Mouse (Mus musculus) liver, embryonic 14.5 days (tissue): ENCODE data around the gene Gcnt4. TPM values are rescaled to one million over a fixed set of nuclear protein-coding genes. Genes with fewer than 3 reads are reported as not detected.
A peak's percentile ranks its signal among the peaks of the same experiment; 100 is the strongest.
"Not testable (repeated sequence)": the region's sequence is repeated elsewhere in the genome, so short reads cannot be mapped to it uniquely, and the experiment has no call there.

ENCODE experiments used
- ATAC-seq: fragments of 200-750 bp; cut with Nextera tagmentation; 2 replicates; pipeline ENCODE4 v1.8.0; 2017; ENCODE audit warnings: moderate number of reproducible peaks, mild to moderate bottlenecking, moderate library complexity; ENCODE audit not compliant: insufficient read depth
- DNase-seq, 3 experiments: peaks; one replicate each; pipeline ENCODE4 v3.0.0-alpha.2; 2012 to 2013; ENCODE audit warnings: low read depth in 3 of 3, low spot score in 3 of 3
- H3K27ac ChIP-seq: fragments of 300-500 bp; sonication (generic); 2 replicates; pipeline ENCODE4 v1.5.1; 2014; ENCODE audit warnings: moderate library complexity, mild to moderate bottlenecking, control low read depth, inconsistent platforms
- H3K27me3 ChIP-seq: fragments of 300-500 bp; sonication (generic); 2 replicates; pipeline ENCODE4 v1.6.1; 2014; ENCODE audit warnings: mild to moderate bottlenecking, low read length, moderate library complexity; ENCODE audit not compliant: control insufficient read depth, insufficient read depth
- H3K36me3 ChIP-seq: fragments of 300-500 bp; sonication (generic); replicated peaks from 2 replicates; pipeline ENCODE4 v1.6.1; 2014; ENCODE audit warnings: low read depth; ENCODE audit not compliant: control insufficient read depth, insufficient read depth
- H3K4me1 ChIP-seq, 2 experiments: fragments of 200-500 bp in 1 of 2; fragments of 300-500 bp in 1 of 2; sonication (generic) in 1 of 2; replicated peaks; 2 replicates each; pipeline ENCODE4 v1.6.1; 2012 to 2014; ENCODE audit warnings: antibody characterized with exemption in 1 of 2, inconsistent platforms in 1 of 2, low read length in 1 of 2; ENCODE audit not compliant: control insufficient read depth in 2 of 2, insufficient read depth in 2 of 2
- H3K4me2 ChIP-seq: fragments of 300-500 bp; sonication (generic); 2 replicates; pipeline ENCODE4 v1.6.1; 2014; ENCODE audit warnings: low read depth, mild to moderate bottlenecking, control low read depth, moderate library complexity
- H3K4me3 ChIP-seq, 2 experiments: fragments of 200-500 bp in 1 of 2; fragments of 300-500 bp in 1 of 2; sonication (generic) in 1 of 2; 2 replicates each; pipeline ENCODE4 v1.5.1; 2012 to 2014; ENCODE audit warnings: low read depth in 2 of 2, low read length in 2 of 2, mild to moderate bottlenecking in 2 of 2, control low read depth in 1 of 2, inconsistent platforms in 1 of 2, moderate library complexity in 1 of 2; ENCODE audit not compliant: insufficient read depth in 1 of 2
- H3K9ac ChIP-seq: fragments of 300-500 bp; sonication (generic); replicated peaks from 2 replicates; pipeline ENCODE4 v1.6.1; 2014; ENCODE audit warnings: mild to moderate bottlenecking, control low read depth, moderate library complexity
- H3K9me3 ChIP-seq: fragments of 300-500 bp; sonication (generic); 2 replicates; pipeline ENCODE4 v1.6.1; 2016; ENCODE audit warnings: low read length, mixed read lengths; ENCODE audit not compliant: control insufficient read depth
- CTCF ChIP-seq: IDR thresholded peaks from 2 replicates; pipeline ENCODE4 v1.5.1; 2016; ENCODE audit warnings: antibody characterized with exemption, low read depth, control low read depth
- EP300 ChIP-seq: IDR thresholded peaks from 2 replicates; pipeline ENCODE4 v1.6.1; 2016; ENCODE audit warnings: antibody characterized with exemption, low read depth
- WGBS: fragments of 180-500 bp; shearing (Covaris S2); extraction: QIAGEN DNeasy Blood & Tissue Kit; methylation state at CpG from one replicate; pipeline ENCODE4 v1.1.7; 2014; ENCODE audit not compliant: insufficient replicate concordance; 5-methylcytosine and 5-hydroxymethylcytosine counted together
- polyA plus RNA-seq, 2 experiments: library from polyadenylated mRNA; depleted of rRNA in 1 of 2; stranded (reverse) in 1 of 2; unstranded in 1 of 2; fragments of >200 nt; fragmentation: Nextera tagmentation in 1 of 2; extraction: Ambion mirVana in 1 of 2; gene quantifications; 2 replicates each; pipeline versions ENCODE4 v1.2.1 to v1.2.3; 2012 to 2014

The Gcnt4 gene
- polyA plus RNA-seq, 2 experiments, result 0.29 to 0.86 TPM

DNA sequence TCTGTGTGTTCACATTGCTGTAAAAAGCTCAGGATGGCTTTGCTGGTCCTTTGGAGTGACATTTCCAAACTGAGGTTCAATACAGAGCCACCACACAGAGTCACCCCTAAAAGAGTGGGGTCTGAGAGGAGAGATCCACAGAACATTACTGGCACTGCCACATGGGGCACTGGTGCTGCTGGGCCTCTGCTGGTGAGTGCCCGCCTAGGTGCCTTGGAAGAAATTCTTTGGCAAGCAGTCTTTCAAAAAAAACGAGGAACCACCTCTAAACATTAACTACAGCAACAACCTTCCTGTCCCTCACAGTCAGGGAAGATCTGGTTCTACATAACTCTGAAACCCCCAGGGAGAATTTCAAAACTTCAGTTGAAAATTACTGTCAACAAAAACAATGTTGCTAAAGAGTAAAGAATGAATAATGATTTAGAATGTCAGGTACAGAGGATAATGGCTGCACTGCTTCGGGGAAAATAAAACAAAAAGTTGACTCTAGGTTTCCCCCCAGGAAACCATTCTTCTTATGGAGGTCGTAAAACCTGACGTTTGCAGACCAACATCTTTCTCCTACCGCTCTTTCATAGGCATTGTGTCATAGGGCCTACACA is 11.8 kb downstream of the Gcnt4 start:
- Histone ChIP-seq H3K9me3 (no peaks in the 10 kb centered on the region), H3K9ac (no peak overlapping the region), H3K4me3 (no peak overlapping the region), H3K36me3 (no peaks in the 10 kb centered on the region), H3K4me1 (0 out of 4 replicates have a peak, but pooled peaks cover 0 to 2% of the 10 kb centered on the region in 2 experiments), H3K27ac (no peak overlapping the region), H3K4me2 (no peak overlapping the region), H3K27me3 (no peaks in the 10 kb centered on the region)
- no peak for DNase-seq
- ATAC-seq, result no peak
- TF ChIP-seq EP300, result no peak
- 44% methylated on average over 6 of the region's 6 CpGs for WGBS

DNA sequence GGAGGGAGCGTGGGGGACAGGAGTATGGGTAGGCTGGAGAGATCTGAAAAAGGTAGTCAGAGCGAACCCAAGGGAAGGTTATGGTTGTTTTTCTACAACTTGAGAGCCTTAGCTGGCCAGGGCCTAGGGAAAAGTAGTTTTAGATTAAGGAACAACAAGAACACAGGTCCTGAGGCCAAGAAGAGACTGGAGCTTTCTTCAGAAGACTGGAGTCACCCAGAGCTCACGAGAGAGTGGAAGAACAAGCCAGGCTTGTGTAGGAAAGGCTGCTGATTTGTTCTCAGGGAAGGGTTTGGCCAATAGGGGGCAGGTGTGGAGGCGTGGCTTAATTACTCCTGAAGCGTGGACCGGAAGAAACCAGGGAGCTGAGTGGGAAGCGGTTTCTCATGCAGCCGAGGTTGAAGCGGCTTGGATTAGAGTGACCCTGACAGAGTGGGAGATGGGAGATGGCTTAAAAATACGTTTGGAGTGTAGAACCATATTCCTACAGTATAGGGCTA is 12.6 kb downstream of the Gcnt4 start:
- ATAC-seq, result no peak

DNA sequence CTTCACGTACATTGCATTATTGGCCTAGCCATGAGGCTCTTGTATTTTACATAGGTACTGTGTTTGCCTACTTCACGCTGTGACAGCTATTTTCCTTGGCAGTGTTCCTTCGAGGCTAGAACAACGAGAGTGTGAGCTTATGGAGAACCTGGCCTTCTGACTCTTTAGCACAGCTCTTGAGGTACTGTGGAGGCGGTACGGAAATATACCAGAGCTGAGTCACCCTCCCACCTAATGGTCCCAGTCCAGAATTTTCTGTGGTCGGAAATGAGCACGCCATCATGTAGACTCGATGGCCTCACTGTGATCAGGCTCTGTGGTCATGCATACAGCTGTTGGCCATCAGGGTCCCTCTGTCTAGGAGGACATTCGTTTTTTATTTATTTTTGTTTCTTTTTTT is 15.2 kb downstream of the Gcnt4 start:
- H3K4me2 ChIP-seq, result no peak overlapping the region
- H3K9me3 ChIP-seq, result no peaks in the 10 kb centered on the region
- 0 out of 4 replicates have a peak, but pooled peaks cover 0 to 2% of the 10 kb centered on the region in 2 experiments for H3K4me1 ChIP-seq
- H3K4me3 ChIP-seq, result no peak overlapping the region
- no peaks in the 10 kb centered on the region for H3K27me3 ChIP-seq
- no peak for TF ChIP-seq CTCF
- TF ChIP-seq EP300, result no peak
- 65% methylated on average over 10 of the region's 10 CpGs for WGBS
- DNase-seq (no peak), ATAC-seq (no peak)
- no peaks in the 10 kb centered on the region for H3K36me3 ChIP-seq
- no peak overlapping the region for H3K9ac ChIP-seq
- no peak overlapping the region for H3K27ac ChIP-seq

More for the DNA sequence above, 12.6 kb downstream of the Gcnt4 start:
- no peaks in the 10 kb centered on the region for H3K9me3 ChIP-seq
- no peak overlapping the region for H3K4me2 ChIP-seq
- 60% methylated on average over 10 of the region's 10 CpGs for WGBS
- no peak overlapping the region for H3K9ac ChIP-seq
- 0 out of 4 replicates have a peak, but pooled peaks cover 0 to 2% of the 10 kb centered on the region in 2 experiments for H3K4me1 ChIP-seq
- peak; percentile 26 for TF ChIP-seq CTCF
- no peak for TF ChIP-seq EP300
- DNase-seq, result no peak
- no peaks in the 10 kb centered on the region for H3K36me3 ChIP-seq
- H3K4me3 ChIP-seq, result no peak overlapping the region
- H3K27ac ChIP-seq, result no peak overlapping the region
- no peaks in the 10 kb centered on the region for H3K27me3 ChIP-seq

DNA sequence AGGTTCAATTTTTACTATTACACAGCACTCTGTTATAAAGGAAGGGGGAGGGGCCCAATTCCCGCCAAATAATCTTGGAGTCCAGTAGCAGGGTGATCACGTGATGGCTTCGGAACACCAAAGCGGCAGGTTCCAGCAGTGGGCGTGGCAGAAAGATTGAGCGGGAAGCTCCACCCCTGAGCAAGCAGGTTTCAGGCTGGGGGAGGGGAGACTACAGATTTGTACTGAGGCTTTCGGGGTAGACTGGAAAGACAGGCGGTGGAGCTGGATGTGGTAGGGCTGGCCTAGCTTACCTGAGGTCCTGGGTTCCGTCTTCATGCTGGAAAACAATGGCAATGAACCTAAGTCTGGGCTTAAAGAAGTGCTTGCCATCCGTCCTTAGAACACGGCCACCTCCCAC is 17.0 kb downstream of the Gcnt4 start:
- H3K4me2 ChIP-seq, H3K9ac ChIP-seq, H3K27ac ChIP-seq, H3K4me1 ChIP-seq, H3K27me3 ChIP-seq, ATAC-seq, H3K4me3 ChIP-seq, H3K9me3 ChIP-seq, DNase-seq, H3K36me3 ChIP-seq: not testable (repeated sequence)
- WGBS, result 65% methylated on average over 11 of the region's 11 CpGs

DNA sequence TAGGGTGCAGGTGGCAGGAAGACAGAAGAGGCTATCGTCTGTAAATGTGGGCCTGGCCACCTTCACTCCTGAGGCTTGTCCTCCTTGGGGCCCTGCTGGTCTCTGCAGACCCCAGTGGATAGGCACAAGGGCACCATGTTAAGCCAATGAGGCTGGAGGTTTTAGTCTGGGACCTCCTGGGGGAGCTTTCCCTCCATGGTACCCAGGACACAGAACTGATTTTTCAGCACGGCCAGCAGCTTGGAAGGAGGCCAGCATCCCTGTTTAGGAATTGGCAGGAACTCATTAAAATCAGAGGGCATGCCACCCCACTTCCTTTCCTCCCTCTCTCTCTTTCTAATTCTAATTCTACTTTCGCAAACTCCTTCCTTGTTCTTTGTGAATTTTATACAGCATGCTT is 19.1 kb downstream of the Gcnt4 start:
- no peak for TF ChIP-seq CTCF
- no peak for TF ChIP-seq EP300
- no peaks in the 10 kb centered on the region for H3K9me3 ChIP-seq
- H3K4me2 ChIP-seq, result no peak overlapping the region
- DNase-seq (no peak), ATAC-seq (no peak)
- H3K4me3 ChIP-seq, result no peak overlapping the region
- H3K4me1 ChIP-seq, result no peaks in the 10 kb centered on the region
- no peaks in the 10 kb centered on the region for H3K27me3 ChIP-seq
- no peak overlapping the region for H3K9ac ChIP-seq
- no peaks in the 10 kb centered on the region for H3K36me3 ChIP-seq
- H3K27ac ChIP-seq, result no peak overlapping the region
- WGBS, result 46% methylated on average over 3 of the region's 3 CpGs
